Mouse (Mus musculus): ENCODE results near the gene Etfbkmt.
A peak's percentile ranks its signal among the peaks of the same experiment; 100 is the strongest.
"Not testable (repeated sequence)": the region's sequence is repeated elsewhere in the genome, so short reads cannot be mapped to it uniquely, and the experiment has no call there.

Etfbkmt gene

GRCm38 (mm10) chr6:149134391-149135150, 5.1 kb upstream of the Etfbkmt start:
- no peak for DNase-seq

GRCm38 (mm10) chr6:149135631-149136030, 4.0 kb upstream of the Etfbkmt start:
- no peak for DNase-seq

DNA sequence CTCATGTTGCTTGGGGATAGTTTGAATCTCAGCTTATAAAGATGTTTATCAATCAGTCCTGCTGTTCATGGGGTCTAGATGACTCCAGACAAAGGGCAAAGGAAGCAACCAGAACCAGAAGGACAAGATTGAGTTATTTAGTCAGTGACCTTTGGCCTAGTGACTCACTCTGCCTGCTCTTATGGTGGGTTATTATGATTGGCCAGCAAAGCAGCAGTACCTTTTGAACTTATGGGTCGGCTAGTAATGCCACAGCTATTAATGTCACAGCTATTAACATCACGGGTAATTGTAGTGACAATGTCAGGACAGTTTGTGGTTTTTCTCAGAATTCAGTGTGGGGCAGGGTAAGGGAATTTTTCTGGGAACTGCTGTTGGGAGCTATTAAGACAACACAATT, 1.7 kb upstream of the Etfbkmt start:
- no peak for DNase-seq

DNA sequence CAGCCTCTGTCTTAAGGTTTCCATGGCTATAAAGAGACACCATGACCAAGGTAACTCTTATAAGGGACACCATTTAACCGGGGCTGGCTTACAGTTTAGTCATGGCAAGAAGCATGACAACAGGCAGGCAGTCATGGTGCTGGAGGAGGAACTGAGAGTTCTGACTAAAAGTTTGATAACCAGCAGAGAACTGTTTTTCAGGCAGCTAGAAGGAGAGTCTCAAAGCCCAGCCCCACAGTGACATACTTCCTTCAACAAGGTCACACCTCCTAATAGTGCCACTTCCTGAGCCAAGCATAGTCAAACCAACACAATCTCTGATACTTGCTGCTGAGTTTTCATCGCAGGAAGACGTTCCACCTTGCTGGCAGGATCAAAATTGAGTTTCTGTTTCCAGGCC, 638 bp upstream of the Etfbkmt start:
- DNase-seq: no peak

DNA sequence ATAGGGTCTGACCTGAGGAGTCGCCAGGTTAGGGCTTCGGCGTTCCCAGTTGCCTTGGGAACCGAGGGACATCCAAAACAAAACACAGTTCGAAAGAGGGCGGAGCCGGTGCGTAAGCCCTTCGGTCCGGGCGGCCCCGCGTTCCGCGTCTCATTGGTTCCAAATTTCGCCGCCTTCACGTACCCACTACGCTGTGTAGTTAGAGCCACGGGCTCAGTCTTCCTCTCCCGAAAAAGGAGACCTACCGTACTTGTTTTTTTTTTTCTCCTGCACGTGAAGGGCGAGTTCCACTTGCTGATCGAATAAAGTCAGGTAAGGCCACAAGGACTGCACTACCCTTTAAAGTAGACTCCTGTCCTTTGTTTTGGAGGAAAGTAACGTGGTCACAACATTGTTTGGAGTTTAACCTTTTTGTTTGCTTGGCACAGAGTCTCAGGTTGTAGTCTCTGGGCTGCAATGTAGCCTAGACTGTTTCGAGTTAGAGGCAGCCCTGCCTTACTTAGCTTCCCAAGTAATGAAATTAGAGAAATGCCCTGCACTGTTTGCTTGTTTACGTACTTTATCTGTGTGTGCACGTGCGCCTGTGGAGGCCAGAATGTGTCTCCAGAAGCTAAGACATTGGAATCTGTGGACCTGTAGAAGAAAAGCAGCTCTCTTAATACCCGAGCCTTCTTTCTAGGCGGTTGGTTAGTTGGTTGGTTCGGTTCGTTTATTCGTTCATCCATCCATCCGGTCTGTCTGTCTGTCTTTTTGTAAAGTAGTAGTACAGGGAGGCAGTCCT, 1.9 kb downstream of the Etfbkmt start:
- peak; percentile 73 to 74 for DNase-seq

GRCm38 (mm10) chr6:149145143-149145542, 5.5 kb downstream of the Etfbkmt start:
- no peak for DNase-seq

- no peak for DNase-seq
These were observed 9.0 kb downstream of the Etfbkmt start for GRCm38 (mm10) chr6:149148436-149149229.

GRCm38 (mm10) chr6:149152119-149152518, 12.5 kb downstream of the Etfbkmt start:
- no peak for DNase-seq

- DNase-seq: no peak
These were observed 13.9 kb downstream of the Etfbkmt start for GRCm38 (mm10) chr6:149153473-149154115.

- DNase-seq: no peak
These were observed 14.7 kb downstream of the Etfbkmt start for GRCm38 (mm10) chr6:149154116-149155030.

- DNase-seq: no peak
These were observed 15.6 kb downstream of the Etfbkmt start for GRCm38 (mm10) chr6:149155031-149155841.

- DNase-seq: not testable (repeated sequence)
These were observed 27.4 kb downstream of the Etfbkmt start for GRCm38 (mm10) chr6:149167038-149167437.

GRCm38 (mm10) chr6:149167672-149168071, 28.0 kb downstream of the Etfbkmt start:
- no peak for DNase-seq

- no peak for DNase-seq
These were observed 28.8 kb downstream of the Etfbkmt start for GRCm38 (mm10) chr6:149168436-149168835.

DNA sequence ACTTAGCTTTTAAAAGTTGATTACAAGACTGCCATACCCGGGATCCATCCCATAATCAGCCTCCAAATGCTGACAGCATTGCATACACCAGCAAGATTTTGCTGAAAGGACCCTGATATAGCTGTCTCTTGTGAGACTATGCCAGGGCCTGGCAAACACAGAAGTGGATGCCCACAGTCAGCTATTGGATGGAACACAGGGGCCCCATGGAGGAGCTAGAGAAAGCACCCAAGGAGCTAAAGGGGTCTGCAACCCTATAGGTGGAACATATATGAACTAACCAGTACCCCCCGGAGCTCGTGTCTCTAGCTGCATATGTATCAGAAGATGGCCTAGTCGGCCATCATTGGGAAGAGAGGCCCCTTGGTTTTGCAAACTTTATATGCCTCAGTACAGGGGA, 30.3 kb downstream of the Etfbkmt start:
- DNase-seq: not testable (repeated sequence)

DNA sequence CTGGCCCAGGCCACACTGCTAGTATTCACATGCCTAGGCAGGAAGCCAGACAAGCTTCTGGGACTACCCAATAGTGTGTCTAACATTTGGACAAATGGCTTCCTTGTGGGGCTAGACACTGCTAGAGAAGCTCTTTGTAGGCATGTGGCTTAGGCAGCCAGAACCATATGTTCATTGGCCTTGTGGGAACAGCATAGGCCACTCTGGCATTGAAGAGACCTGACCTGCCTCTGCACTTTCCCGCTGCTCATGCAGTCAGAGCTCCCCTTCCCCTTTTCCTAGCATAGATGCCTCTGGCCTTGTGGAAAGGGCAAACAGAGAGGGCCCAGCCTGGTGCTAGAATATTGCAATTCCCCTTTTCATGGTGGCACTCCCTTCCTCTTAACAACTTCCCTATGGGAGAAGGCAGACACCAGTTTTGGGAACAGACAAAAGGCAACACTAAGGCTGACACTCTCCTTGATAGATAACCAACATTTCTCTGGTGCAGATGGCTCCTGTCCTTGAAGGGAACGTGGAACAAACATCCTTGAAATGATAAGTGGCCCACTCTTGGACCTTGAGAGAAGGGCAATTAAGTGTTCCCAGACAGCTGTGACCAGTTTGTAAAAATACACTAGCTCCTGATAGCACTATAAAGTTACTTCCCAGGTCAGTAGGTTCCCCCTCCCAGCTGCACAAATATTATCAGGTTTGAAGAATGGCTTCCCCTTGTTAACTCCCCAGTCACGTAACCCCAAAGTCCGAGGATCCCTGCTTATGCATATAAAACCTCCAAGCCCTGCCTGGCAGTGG, 34.4 kb downstream of the Etfbkmt start:
- DNase-seq: peak in 1 of 2 experiments; percentile 18

- DNase-seq: peak; percentile 48 to 52
These were observed 35.4 kb downstream of the Etfbkmt start for GRCm38 (mm10) chr6:149174932-149175570.

DNA sequence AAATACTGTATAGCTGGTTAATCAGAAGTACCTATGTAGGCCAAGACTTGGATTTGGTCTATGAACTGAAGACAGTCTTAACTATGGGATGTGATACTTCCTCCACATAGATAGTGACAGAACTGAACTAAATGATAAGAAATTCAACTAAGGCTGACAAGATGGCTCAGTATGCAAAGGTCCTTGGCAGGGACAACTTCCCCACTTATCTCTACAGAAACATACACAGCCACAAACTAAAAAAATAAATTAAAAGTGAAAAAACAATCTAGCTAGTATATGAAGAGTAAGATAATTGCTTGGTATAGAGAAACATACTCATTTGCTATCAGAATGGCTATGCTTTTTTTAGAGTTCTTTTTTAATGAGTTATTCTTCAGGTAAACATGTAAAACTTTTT, 39.4 kb downstream of the Etfbkmt start:
- DNase-seq: no peak

GRCm38 (mm10) chr6:149184007-149184406, 44.4 kb downstream of the Etfbkmt start:
- no peak for DNase-seq

Measured in cerebellum, postnatal 36 days (tissue).